Mouse (Mus musculus) G1E (cell line): Measurements from ENCODE around the gene Prokr2.

Experiments
- CTCF ChIP-seq: IDR thresholded peaks from 2 replicates; pipeline ENCODE4 v1.5.1; 2012; ENCODE audit warnings: low read depth, low read length, inconsistent platforms, mixed read lengths
- GATA1 ChIP-seq: IDR thresholded peaks from 2 replicates; pipeline ENCODE4 v1.6.1; 2012; ENCODE audit warnings: borderline replicate concordance, low read length, inconsistent platforms, mixed read lengths
- POLR2AphosphoS5 ChIP-seq: IDR thresholded peaks from 2 replicates; pipeline ENCODE4 v1.6.1; 2012; ENCODE audit warnings: low read depth, low read length, inconsistent platforms; ENCODE audit not compliant: insufficient replicate concordance
- TAL1 ChIP-seq: conservative IDR thresholded peaks from 2 replicates; pipeline ENCODE4 v1.6.1; 2012; ENCODE audit warnings: low read depth, low read length, inconsistent platforms, mixed read lengths

- TF ChIP-seq CTCF (no peak), POLR2AphosphoS5 (no peak), TAL1 (no peak), GATA1 (no peak)
Observed at GRCm38 (mm10) chr2:132422846-132423245, 37.6 kb upstream of the Prokr2 start.
